Mouse (Mus musculus) yolk sac, embryonic 10.5 days (tissue): ENCODE measurements at regions not wholly inside any gene's neighbourhood (a gene's known extent, or its start where the extent isn't known, plus 50 kb on each side); places are given as distances from the start of the nearest gene placed in this dataset.
A peak's percentile ranks its signal among the peaks of the same experiment; 100 is the strongest.
"Not testable (repeated sequence)": the region's sequence is repeated elsewhere in the genome, so short reads cannot be mapped to it uniquely, and the experiment has no call there.

Experiments used
- DNase-seq: peaks from one replicate; pipeline ENCODE4 v3.0.0-alpha.2; 2017; ENCODE audit warnings: low spot score

DNA sequence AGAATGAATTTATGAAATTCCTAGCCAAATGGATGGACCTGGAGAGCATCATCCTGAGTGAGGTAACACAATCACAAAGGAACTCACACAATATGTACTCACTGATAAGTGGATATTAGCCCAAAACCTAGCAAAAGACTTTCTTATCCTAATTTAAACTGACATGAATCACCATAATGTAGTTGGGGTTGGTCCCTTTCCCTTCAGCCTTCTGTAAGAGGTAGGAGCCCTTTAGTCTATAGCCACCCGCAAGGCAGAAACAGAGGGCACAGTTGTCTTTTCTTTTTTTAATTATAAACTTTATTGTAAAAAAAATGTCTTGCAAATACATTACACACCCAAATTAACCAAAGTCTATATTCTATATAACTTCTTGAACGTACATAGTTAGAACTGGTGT lies 81.3 kb downstream of the Ogfrl1 start:
- not testable (repeated sequence) for DNase-seq

DNA sequence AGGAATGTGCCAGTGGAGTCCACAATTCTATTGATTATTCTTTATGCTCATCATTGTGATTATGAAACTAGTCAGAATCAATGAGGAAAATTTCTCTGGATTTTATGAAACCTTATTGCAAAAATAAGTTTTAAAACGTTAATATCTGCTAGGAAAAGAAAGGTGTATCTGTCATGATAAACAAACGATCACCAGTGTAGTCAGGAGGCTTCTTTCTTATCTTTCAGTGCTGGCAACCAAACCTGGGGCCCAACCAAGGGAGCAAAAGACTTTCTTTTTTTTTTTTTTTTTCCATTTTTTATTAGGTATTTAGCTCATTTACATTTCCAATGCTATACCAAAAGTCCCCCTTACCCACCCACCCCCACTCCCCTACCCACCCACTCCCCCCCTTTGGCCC lies 82.7 kb downstream of the Ogfrl1 start:
- not testable (repeated sequence) for DNase-seq

DNA sequence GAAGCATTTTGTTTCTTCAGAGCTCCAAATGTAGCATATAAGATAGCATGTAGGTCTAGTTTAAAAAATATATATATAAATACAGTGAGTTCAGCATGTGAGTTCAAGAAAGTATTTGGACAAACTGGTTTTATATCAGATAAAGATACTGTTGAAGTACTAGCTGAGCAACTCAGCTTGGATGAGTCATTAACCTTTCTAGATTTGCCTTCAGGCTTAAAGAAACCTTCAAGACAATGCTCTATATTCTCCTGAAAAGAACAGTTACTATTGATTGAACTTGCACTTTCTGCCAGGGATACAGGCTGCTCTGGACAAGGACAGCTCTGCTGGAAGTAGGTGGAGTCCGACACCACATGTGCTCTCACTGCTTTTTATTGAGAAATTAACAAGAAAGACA lies 104.9 kb downstream of the Ogfrl1 start:
- DNase-seq, result no peak

DNA sequence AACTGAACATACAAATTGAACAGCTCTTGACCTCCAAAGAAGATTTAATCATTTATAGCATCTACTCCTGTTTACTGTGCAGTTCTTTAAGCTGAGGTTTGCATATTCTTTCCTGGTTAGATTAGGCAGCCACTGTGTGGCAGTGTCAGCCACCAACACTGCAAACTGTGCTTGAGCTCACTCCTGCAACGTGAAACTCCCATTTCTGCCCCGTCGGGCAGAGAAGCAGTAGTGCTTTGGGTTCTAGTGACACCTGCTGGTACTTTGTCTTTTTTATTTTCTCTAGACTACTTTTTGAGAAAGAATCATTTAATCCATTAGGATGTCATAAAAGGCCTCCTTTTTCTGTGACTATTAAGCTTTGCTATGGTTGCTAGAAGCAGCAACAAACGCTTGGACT lies 110.8 kb downstream of the Ogfrl1 start:
- no peak for DNase-seq

DNA sequence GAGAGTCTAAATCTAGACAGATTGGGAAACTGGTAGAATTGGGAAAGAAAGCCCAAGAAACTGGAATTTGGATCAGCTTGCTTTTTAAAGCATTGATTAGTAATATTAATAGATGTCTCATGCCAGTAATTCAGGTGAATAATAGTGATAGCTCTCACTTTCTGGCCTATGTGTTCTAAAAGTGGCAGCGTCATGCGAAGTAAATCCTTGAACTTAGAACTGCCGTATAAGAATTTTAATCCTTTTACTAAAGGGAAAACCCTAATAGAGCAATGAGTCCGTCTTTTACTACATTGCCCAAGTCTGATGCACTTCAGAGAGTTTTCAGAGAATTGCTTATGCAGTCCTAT lies 114.7 kb downstream of the Ogfrl1 start:
- DNase-seq, result no peak

DNA sequence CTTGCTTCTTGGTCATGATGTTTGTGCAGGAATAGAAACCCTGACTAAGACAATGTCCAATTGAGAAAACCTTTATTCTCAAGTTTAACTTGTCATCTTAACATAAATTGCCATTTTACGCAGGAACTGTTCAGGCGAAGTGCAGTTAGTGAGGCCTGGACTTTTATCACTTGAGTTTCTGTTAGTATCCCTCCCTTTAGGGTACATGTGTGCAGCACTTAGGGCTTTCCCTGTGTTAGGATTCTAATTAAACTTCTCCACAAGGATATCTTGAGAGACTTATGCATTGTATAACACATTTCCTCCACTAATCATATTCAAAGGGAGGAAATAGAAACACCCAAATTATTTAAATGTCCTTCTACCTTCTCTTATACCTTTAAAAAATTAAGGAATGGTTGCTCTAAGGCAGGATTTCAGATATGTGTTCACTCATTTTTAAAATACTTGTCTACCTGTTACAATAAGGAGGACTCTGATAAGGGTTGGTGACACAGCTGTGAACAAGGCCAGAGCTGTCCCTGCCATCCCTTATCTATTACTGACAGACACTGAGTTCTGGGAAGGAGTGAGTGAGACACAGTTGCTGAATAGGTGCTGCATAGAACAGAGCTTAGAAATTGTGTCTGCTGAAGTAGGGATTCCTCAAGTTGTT lies 115.2 kb downstream of the Ogfrl1 start:
- no peak for DNase-seq

DNA sequence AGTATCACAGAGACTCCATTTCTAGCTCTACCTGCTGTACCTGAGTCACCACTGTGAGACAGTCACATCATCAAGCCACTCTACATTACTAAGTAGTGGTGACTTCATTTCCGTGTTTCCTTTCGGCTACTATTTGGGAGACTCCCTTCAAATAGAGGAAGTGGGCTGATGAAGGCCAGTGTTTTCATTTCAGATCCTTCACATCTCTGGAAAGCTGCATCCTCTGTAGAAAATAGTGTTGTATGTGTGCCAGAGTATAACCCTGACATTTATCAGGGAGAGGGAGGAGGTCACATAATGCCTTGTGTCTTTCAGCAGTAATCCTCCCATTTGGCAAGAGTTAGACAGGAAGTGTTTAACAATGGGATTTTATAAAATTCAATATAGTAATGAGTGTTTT lies 117.7 kb downstream of the Ogfrl1 start:
- DNase-seq, result no peak

DNA sequence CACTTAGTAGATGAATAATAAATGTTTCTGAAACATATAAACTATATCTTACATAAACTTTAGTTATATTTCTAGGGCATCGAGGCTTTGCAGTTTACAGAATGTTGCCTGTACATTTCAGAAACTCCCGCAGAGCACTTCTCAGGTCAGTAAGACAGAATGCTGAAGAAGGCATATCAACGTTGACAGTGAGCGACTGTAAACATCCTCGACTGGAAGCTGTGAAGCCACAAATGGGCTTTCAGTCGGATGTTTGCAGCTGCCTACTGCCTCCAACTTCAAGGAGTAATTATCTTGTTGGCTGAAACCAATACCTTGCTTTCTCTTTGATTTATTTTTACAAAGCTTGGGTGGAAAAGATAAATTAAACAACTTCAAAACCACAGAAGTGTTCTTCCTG lies 125.5 kb downstream of the Ogfrl1 start:
- no peak for DNase-seq

DNA sequence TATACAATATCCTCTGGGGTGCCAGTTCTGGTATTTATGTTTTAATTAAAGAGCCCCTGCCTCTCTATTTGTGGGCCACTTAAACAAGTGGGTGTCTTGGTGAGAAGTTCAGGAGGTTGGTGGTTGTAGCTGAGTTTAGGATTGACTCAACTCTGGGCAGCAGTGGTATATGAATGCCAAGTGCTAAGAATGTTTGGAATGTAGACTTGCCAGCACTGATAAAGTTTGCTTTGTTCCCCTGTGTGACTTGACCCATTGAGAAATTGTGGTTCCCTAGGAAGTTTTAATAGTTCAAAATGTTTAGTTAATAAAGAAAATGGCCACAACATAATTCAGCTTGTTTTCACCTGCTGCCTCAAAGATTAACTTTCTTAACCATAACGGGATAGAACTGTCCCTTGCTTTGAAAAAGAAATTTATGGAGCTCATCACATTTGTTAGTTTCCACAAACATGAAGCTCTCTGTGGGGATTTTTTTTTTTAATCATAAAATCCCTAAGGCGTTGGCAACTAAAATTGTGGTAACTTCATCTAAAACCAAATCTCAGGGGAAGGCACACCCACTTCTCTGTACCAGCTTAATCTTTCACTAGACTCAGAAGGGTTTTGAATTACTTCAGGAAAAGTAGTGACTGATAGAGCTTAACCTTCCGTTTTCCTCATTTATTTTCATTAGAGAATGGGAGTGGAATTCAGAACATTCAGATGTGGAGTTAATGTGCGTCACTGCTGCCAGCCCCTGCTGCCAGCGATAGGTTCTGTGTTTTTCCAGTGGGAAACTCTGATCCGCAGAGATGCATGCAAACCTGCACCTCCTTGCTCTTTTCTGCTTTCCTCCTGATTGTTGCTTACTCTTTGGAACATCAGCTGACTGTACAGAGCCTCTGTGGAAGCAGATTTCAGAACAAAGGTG lies 126.4 kb downstream of the Ogfrl1 start:
- DNase-seq, result peak; percentile 19

DNA sequence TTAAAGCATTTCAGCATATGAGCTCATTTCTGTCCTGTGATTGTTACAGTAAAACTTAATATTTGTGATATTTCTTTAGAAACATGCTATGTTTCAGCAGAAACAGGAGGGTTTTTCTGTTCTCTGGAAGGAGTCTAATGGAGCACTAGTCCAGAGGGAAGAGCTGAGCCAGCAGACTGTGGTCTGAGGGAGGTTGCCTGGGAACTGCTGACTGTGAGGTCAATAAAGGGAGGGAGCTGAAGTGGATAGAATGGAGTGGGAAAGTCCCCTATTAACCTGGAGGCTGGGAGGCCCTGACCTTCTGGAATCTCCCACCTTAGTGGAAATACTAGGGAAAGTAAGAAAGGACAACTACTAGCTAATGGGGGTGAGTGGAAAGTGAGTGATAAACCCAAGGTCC lies 129.5 kb downstream of the Ogfrl1 start:
- peak; percentile 24 for DNase-seq

DNA sequence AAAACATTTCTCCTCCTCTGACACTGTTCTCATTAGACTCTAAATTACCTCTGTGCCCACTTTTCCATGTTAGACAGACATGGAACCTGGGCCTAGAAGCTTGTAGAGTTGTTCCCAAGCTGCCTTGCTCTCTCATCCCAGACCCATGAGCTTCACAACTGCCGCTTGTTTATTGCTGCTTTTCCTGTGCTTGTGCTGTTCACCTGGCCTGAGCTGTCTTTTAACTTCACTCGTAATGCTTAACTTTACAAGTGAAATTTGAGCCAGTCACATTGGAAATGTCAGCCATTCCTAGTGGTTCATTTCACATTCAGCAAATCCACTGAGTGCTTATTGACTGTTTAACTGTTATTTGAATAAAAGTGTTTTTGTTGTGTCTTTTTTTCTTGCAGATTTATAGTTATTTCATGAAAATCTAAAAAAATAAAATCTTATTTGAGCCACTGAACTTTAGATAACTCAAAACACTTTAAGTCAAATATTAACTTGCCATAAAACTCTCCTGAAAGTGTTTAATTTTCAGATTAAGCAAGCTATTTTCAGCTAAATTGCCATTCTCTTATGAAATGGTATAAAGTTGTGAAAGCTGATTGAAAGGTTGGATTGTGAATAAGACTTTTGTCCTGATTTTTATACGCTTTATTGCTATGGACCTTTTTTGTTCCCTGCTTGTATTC lies 131.9 kb downstream of the Ogfrl1 start:
- no peak for DNase-seq

DNA sequence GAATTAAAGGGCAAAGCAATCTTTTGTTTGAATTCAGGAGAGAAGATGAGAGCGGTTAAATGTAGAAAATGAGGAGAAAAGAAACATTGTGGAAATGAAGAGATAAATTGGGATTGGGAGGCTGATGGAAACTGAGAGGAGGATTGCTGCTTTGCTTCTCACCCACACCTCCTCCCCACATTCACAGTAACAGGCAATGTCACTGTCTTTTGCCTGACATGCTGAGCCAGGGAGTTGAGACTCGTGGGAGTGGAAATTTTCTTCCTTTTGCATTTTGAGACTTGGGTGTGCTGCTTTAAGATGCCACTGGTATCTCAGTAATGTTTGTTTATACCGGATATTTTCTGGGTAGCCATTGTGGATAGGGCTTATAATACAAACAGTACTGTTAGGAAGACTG lies 133.3 kb downstream of the Ogfrl1 start:
- DNase-seq, result no peak

DNA sequence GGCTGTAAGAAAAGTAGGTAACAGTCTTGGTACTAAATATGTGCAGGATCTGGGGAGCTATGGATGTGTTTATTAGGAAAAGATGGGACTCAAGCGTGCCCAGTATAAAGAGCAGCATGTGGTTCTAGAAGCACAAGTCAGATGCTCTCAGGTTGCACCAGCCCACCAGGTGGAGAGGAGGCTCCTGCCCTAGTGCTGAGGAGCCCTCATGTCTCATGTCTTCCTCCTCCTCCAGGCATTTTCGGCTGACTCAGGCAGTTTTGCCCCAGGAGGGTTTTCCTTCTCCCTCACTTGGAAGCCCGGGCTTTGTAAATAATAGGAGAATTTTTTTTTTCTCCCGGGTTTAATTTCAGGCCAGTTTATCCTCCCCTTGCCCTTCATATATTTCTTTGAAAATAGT lies 133.8 kb downstream of the Ogfrl1 start:
- no peak for DNase-seq

DNA sequence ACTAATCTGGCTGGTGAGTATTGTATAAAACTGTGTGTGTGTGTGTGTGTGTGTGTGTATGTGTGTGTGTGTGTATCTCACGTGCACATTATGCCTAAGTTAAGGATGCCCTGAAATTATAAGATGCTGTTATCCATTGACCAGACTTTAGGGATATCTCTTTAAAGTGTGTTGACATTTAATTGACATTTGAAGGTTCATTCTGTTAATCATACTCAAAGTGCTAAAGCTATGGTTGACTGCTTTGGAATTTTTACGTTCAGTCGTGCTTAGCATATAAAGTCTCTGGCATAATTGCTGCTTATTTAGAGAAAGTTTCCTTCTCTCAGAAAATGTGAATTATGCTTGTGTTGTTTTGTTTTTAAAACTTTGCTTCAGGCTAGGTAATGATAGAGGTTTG lies 135.9 kb downstream of the Ogfrl1 start:
- no peak for DNase-seq

DNA sequence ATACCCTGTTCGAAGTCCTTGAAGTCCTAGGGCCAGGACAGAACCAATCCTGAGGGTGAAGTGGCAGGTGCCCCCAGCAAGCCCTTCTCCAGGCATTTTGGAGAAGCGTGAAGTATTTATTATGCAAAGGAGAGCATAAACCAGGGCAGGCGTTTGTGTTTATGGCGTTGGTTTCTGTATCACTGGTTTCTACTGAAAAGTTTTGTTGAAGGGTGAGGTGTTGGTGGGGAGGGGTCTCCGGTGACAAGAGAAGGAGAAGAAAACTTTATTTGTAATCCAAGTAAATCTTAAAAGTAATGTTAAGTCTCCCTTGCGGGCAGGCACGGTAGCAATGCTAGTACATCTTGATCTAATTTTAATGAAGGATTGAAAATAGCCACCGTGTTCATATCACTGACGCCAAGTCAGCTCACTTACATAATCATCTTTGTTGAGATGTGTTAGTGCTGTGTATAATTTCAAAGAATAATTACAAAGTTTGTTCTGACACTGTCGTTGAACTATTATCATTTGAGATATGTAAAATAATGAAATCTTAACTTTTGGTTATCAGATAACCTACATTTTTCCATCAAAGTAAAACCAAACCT lies 140.2 kb downstream of the Ogfrl1 start:
- no peak for DNase-seq

DNA sequence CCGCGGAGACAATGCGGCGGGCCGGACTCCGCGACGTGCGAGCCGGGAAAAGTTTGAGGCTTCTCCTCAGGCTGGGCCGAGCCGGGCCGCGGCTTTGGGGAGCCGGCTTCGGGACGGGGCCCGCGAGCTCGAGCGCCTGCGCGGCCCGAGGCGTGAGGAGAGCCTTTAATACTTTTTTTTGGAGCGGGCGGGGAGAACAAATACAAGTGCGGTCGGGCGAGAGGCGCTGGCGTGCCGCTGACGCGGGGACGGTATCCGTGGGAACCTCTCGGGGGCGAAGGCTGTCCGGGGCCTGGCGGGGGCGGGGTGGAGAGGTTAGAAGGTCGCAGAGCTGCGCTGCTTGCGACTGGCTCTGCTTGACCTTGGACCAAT lies 141.0 kb downstream of the Ogfrl1 start:
- peak; percentile 90 for DNase-seq

DNA sequence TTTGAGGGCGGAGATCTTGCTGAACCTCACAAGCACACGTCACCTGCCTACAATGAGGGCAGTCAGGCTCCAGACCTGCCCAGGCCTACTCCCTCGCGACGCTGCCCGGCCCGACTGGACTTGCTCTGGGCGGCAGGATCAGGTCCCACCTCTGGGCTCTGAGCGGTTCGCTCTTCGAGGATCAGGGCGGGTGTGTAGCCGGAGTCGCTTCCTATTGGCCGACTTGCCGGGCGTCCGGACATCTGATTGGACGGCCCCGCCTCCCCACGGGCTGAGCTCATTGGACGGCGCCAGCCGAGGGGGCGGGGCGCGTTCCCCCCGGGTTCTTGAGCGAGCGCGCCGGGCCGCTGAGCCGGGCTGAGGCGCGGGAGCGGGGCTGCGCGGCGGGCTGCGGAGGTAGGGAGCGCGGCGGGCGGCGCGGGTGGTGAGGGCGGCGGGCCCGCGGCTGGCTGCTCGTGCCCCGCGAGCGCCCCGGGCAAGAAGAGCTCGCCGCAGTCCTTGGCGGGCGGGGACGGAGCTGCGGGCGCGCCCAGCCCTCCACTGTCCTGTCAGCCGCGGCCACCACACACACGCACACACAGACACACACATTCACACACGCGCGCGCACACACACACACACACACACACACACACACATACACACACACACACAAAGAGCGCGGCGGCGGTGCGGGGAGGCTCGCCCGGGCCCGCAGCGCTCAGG lies 141.5 kb downstream of the Ogfrl1 start:
- DNase-seq, result peak; percentile 95

DNA sequence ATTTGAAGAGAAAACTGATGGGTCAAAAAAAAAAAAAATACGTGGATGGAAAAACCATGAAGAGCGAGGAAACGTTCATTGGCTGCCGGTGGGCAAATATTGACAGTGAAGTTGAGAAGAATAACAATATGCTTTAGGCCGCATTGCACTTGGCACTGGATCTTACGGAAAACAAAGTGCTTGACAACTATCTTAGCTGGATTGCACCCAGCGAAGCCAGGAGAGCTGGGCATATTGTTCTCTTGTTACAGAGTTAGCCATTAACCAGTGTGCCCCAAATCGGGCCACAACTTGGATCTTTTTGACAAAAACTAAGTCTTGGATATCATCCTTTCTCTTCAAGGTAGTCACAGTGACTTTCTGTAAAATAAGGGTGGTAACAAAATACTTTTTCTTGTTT lies 143.3 kb downstream of the Ogfrl1 start:
- no peak for DNase-seq

DNA sequence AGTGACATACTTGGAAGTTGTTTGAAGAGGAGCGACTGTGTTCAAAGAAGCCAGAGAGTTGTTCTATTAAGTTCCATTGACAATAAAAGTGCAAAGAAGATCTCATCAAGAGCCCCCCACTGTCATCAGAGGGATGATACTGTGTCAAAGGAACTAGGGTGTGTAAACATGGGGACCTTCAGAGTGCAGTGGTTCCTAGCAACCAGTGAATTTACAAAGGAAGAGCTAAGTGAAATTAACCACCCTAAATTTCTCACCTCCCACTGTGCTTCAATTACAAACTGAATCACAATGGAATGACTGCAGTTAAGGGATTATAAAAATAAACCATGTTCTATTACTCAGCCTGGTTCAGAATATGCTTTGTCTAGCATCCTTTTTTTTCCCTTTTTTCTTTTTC lies 129.5 kb upstream of the 4933415F23Rik start:
- no peak for DNase-seq

DNA sequence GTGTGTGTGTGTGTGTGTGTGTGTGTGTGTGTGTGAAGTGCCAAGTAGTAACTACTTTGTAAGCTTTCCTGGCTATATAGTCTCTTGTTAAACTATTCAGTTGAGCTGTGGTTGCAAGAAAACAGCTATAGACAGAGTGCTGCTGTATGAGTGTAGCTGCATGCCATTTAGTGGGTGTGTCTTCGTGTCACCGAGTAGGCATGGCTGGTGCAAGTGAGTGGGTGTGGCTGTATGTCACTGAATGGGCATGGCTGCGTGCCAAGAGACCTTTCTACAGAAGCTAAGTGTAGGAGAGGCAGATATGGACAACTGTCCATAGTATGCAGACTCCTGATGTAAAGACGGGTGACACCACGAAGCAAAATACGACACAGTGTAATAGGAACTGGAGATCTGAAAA lies 126.4 kb upstream of the 4933415F23Rik start:
- DNase-seq, result no peak

DNA sequence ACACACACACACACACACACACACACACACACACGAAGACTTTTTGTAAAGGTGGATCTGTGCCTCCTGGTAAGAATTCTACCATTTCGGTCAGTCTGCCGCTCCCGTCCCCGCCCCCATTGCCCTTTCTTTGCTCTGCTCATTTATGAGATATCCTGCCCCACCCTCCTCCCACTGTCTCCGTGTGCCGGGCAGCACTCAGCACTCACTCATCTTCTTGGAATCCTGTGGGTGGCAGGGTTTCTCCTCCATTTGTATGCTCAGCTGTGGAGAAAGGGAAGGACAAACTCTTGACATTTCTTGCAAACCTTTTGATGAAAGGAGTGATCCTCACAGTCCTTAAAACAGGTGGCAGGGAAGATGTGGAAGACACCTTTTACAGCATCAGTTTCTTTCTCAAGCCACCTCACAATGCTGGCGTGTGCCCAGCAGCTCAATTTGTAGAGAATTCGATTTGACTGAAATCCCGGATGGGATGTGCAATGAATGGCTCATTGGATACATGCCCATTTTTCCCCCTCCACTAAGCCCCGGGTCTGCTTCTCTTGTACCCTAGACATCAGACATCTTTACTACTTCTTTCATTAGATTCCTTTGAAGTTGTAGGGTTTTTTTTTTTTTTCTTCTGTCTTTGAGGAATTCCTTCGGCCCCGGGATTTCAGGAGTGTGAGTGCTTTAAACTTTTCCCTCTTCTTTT lies 112.6 kb upstream of the 4933415F23Rik start:
- no peak for DNase-seq

DNA sequence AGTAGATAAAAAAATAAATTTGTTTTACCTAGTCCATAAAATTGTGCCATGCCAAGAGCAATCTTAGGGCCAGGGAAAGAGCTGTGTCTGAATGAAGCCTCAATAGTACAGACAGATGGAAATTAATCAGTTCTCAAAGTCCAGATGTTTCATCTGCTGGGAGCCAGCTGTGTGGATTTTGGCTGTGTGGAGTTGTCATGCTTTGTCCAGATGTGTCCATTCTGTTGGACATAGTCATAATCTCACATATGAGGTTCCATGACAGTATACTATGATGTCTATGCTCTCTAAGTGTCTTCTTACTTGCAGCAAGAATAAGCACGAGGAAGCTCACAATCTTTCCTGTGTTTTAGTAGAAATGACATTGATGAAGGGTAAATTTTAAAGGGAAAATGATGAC lies 105.8 kb upstream of the 4933415F23Rik start:
- no peak for DNase-seq
